ENCODE assay signal across 8 mouse cellular contexts in genomic region chr2:54436736-54437500, GRCm38 (mm10). TPM values are rescaled to one million over a fixed set of nuclear protein-coding genes. Genes with fewer than 3 reads are reported as not detected.
DNase-seq lines count a peak whose midpoint lies in the region; ATAC-seq lines count a peak whose summit lies in the region.

No protein-coding gene starts in this region.

- DNase-seq in adrenal gland, postnatal 25 days = peak; percentile 3
- no peak for DNase-seq in adrenal gland, postnatal 36 days
- DNase-seq in brain, embryonic 18.5 days (ENCODE audit: low read depth, low spot score) = peak; percentile 32
- DNase-seq in layer of hippocampus, postnatal 36 days = peak; percentile 41 to 52

- H3K4me2 ChIP-seq in forebrain, embryonic 15.5 days (replicated peaks) = peak overlapping the region; percentile 96
- peak overlapping the region; percentile 95 for H3K4me2 ChIP-seq in neural tube, embryonic 12.5 days (replicated peaks)

- 1% methylated on average over 42 of the region's 42 CpGs for WGBS in forebrain, embryonic 15.5 days
- WGBS in neural tube, embryonic 12.5 days = 1% methylated on average over 42 of the region's 42 CpGs

- H3K27me3 ChIP-seq in forebrain, embryonic 15.5 days = peaks cover 15% of the 10 kb centered on the region; the same call in 1 of the 2 replicates
- peaks cover 13% of the 10 kb centered on the region for H3K27me3 ChIP-seq in neural tube, embryonic 12.5 days (replicated peaks)

- ATAC-seq in forebrain, embryonic 15.5 days (replicated peaks) = peak; percentile 68
- ATAC-seq in neural tube, embryonic 12.5 days (ENCODE audit: low FRiP score, low read depth) = peak; percentile 75
- ATAC-seq in megakaryocyte-erythroid progenitor cell, adult 5-6 weeks (replicated peaks; ENCODE audit: low FRiP score, low TSS enrichment, poor library complexity, severe bottlenecking) = no peak
- no peak for ATAC-seq in inflammation-experienced regulatory T-cells, adult 6 months

- H3K4me1 ChIP-seq in forebrain, embryonic 15.5 days = peaks cover 14% of the 10 kb centered on the region
- H3K4me1 ChIP-seq in neural tube, embryonic 12.5 days = peaks cover 12% of the 10 kb centered on the region

- no peaks in the 10 kb centered on the region for H3K9me3 ChIP-seq in forebrain, embryonic 15.5 days
- no peaks in the 10 kb centered on the region for H3K9me3 ChIP-seq in neural tube, embryonic 12.5 days

- H3K4me3 ChIP-seq in forebrain, embryonic 15.5 days = peak overlapping the region; percentile 87
- H3K4me3 ChIP-seq in neural tube, embryonic 12.5 days = peak overlapping the region; percentile 63

- peak overlapping the region; percentile 76 for H3K9ac ChIP-seq in forebrain, embryonic 15.5 days (replicated peaks)
- H3K9ac ChIP-seq in neural tube, embryonic 12.5 days = peak overlapping the region; percentile 70

- no peaks in the 10 kb centered on the region for H3K36me3 ChIP-seq in forebrain, embryonic 15.5 days
- H3K36me3 ChIP-seq in neural tube, embryonic 12.5 days = no peaks in the 10 kb centered on the region

- H3K27ac ChIP-seq in forebrain, embryonic 15.5 days (replicated peaks) = peak overlapping the region; percentile 67
- peak overlapping the region; percentile 42; the same call in 1 of the 2 replicates for H3K27ac ChIP-seq in neural tube, embryonic 12.5 days

RNA-seq across cellular contexts. Expression of gene Galnt13, which starts 0.8 kb away (rescaled TPM):
- total RNA-seq in adrenal gland, postnatal 25 days (2021) = 0.33 TPM in 1 of 2 replicates, not detected in the other
- total RNA-seq in adrenal gland, postnatal 36 days (2021) = under 1 TPM; 0.07 to 0.10 TPM
- polyA plus RNA-seq in forebrain, embryonic 15.5 days (2015; fragmentation: Nextera tagmentation; extraction: Ambion mirVana) = 2.8 and 3.4 TPM in 2 replicates
- total RNA-seq in layer of hippocampus, postnatal 36 days (2021) = 10 to 100 TPM; 21.7 to 23.3 TPM
- 8.5 and 9.2 TPM in 2 replicates for polyA plus RNA-seq in neural tube, embryonic 12.5 days (2016; fragmentation: Nextera tagmentation; extraction: Ambion mirVana)
- total RNA-seq in megakaryocyte-erythroid progenitor cell, adult 5-6 weeks (2014; fragmentation: Nextera tagmentation) = not detected in 2 replicates
- not detected in 2 replicates for total RNA-seq in megakaryocyte-erythroid progenitor cell, adult 5-6 weeks (2017)
- polyA plus RNA-seq in inflammation-experienced regulatory T-cells, adult 6 months (2017; shearing (Covaris generic)) = under 1 TPM in 1 of 3 experiments, not detected in 2; 0.15 TPM

Comparison
In these comparisons a context has a peak if more than half of its experiments do, and no peak if none do; other contexts are left out.
1. DNase-seq: peak in adrenal gland, postnatal 25 days (single experiment), brain, embryonic 18.5 days (single experiment) and layer of hippocampus, postnatal 36 days (2 of 2); none in adrenal gland, postnatal 36 days (0 of 2).
2. ATAC-seq: peak in forebrain, embryonic 15.5 days (single experiment) and neural tube, embryonic 12.5 days (single experiment); none in megakaryocyte-erythroid progenitor cell, adult 5-6 weeks (single experiment) and inflammation-experienced regulatory T-cells, adult 6 months (single experiment).
3. RNA of gene Galnt13, which starts 0.8 kb away (total RNA-seq): 21.7 to 23.3 TPM in layer of hippocampus, postnatal 36 days; 0.33 TPM in adrenal gland, postnatal 25 days, 0.07 to 0.10 TPM in adrenal gland, postnatal 36 days and not detected in megakaryocyte-erythroid progenitor cell, adult 5-6 weeks; every median in the first group is over 10 times any median in the second.